Mouse (Mus musculus): ENCODE measurements at regions not wholly inside any gene's neighbourhood (a gene's known extent, or its start where the extent isn't known, plus 50 kb on each side); places are given as distances from the start of the nearest gene placed in this dataset.

DNA sequence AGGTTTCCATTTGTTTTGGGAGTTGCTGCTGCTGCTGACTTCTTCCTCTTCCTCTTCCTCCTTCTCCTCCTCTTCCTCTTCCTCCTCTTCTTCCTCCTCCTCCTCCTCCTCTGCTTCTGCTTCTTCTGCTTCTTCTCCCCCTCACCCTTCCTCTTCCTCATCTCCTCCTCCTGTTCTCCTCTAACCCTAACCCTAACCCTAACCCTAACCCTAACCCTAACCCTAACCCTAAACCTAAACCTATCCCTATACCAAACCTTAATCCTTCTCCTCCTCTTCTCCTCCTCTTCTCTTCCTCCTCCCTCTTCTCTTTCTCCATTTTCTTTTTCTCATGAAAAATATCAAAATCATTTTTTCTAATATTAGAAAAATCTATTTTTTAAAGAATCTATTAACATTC is 86.3 kb upstream of the Sema6d start:
- Histone ChIP-seq H3K27ac (ENCODE audit: low read length) (no peak overlapping the region), H3K4me3 (ENCODE audit: low read depth, low read length) (no peak overlapping the region), H3K9me3 (ENCODE audit: low read length) (no peaks in the 10 kb centered on the region), H3K27me3 (replicated peaks; ENCODE audit: insufficient read depth, low read length) (no peaks in the 10 kb centered on the region), H3K4me2 (replicated peaks; ENCODE audit: low read depth, low read length) (no peak overlapping the region), H3K4me1 (ENCODE audit: insufficient read depth, low read depth, low read length) (no peaks in the 10 kb centered on the region), H3K9ac (replicated peaks; ENCODE audit: low read depth) (no peak overlapping the region), H3K36me3 (ENCODE audit: insufficient read depth, low read length) (no peaks in the 10 kb centered on the region)
- no peak for ATAC-seq
- no peak for DNase-seq (ENCODE audit: low spot score)
- TF ChIP-seq EP300 (IDR thresholded peaks at IDR 0.05): no peak
- TF ChIP-seq CTCF (IDR thresholded peaks at IDR 0.05): no peak

- H3K9ac ChIP-seq (replicated peaks; ENCODE audit: low read depth): no peak overlapping the region
- ATAC-seq: no peak
- H3K4me3 ChIP-seq (ENCODE audit: low read depth, low read length): no peak overlapping the region
- WGBS: 86% methylated on average over 2 of the region's 2 CpGs
- no peak for TF ChIP-seq EP300 (IDR thresholded peaks at IDR 0.05)
- no peak for TF ChIP-seq CTCF (IDR thresholded peaks at IDR 0.05)
- no peaks in the 10 kb centered on the region for H3K27me3 ChIP-seq (replicated peaks; ENCODE audit: insufficient read depth, low read length)
- no peaks in the 10 kb centered on the region for H3K36me3 ChIP-seq (ENCODE audit: insufficient read depth, low read length)
- no peak overlapping the region for H3K4me2 ChIP-seq (replicated peaks; ENCODE audit: low read depth, low read length)
- no peaks in the 10 kb centered on the region for H3K9me3 ChIP-seq (ENCODE audit: low read length)
- no peak overlapping the region for H3K27ac ChIP-seq (ENCODE audit: low read length)
- no peaks in the 10 kb centered on the region for H3K4me1 ChIP-seq (ENCODE audit: insufficient read depth, low read depth, low read length)
- DNase-seq (ENCODE audit: low spot score): no peak
Measured at GRCm38 (mm10) chr2:124015542-124015941, 74.2 kb upstream of the Sema6d start.

Measured in lung, postnatal 0 days (tissue).